ENCODE assay signal across 25 mouse cellular contexts in genomic region chr8:111967246-111967870, GRCm38 (mm10). TPM values are rescaled to one million over a fixed set of nuclear protein-coding genes. Genes with fewer than 3 reads are reported as not detected.
DNase-seq lines count a peak whose midpoint lies in the region; ATAC-seq lines count a peak whose summit lies in the region.
"Had no signal": no experiment of that assay in that cellular context is flagged by ENCODE, and none has a peak within 500 bp of the region (broad histone marks: within the 10 kb centered on the region; RNA-seq: fewer than 3 reads in every experiment).

No protein-coding gene starts in this region.

- no peak overlapping the region for H3K9ac ChIP-seq in liver, embryonic 13.5 days
- H3K9ac ChIP-seq: embryonic facial prominence, embryonic 15.5 days; heart, embryonic 12.5 days; hindbrain, embryonic 15.5 days; kidney, embryonic 15.5 days; limb, embryonic 13.5 days; lung, embryonic 15.5 days; midbrain, embryonic 12.5 days; neural tube, embryonic 13.5 days had no signal

- no peaks in the 10 kb centered on the region for H3K9me3 ChIP-seq in liver, embryonic 13.5 days (replicated peaks)
- H3K9me3 ChIP-seq: embryonic facial prominence, embryonic 15.5 days; heart, embryonic 12.5 days; hindbrain, embryonic 15.5 days; kidney, embryonic 15.5 days; limb, embryonic 13.5 days; lung, embryonic 15.5 days; midbrain, embryonic 12.5 days; neural tube, embryonic 13.5 days had no signal

- H3K4me2 ChIP-seq in liver, embryonic 13.5 days = no peak overlapping the region
- H3K4me2 ChIP-seq: embryonic facial prominence, embryonic 15.5 days; heart, embryonic 12.5 days; hindbrain, embryonic 15.5 days; kidney, embryonic 15.5 days; limb, embryonic 13.5 days; lung, embryonic 15.5 days; midbrain, embryonic 12.5 days; neural tube, embryonic 13.5 days had no signal

- no peak for ATAC-seq in CD4-positive, CD25-positive, alpha-beta regulatory T cell, adult 4 months
- ATAC-seq in common myeloid progenitor, adult 5-6 weeks (replicated peaks; ENCODE audit: low read depth, poor library complexity, severe bottlenecking) = peak; percentile 93
- ATAC-seq in liver, embryonic 13.5 days (ENCODE audit: low read depth) = peak; percentile 73
- ATAC-seq: intestine, postnatal 0 days had no signal

- H3K4me1 ChIP-seq in liver, embryonic 13.5 days (replicated peaks) = peaks cover 10% of the 10 kb centered on the region
- H3K4me1 ChIP-seq: hindbrain, embryonic 15.5 days; kidney, embryonic 15.5 days; lung, embryonic 15.5 days; midbrain, embryonic 12.5 days; neural tube, embryonic 13.5 days had no signal

- no peak overlapping the region for H3K4me3 ChIP-seq in liver, embryonic 13.5 days (replicated peaks)
- H3K4me3 ChIP-seq: embryonic facial prominence, embryonic 15.5 days; gastrocnemius, adult 2 months; heart, embryonic 12.5 days; hindbrain, embryonic 15.5 days; kidney, embryonic 15.5 days; limb, embryonic 13.5 days; lung, embryonic 15.5 days; midbrain, embryonic 12.5 days; neural tube, embryonic 13.5 days had no signal

- 22% methylated on average over 5 of the region's 5 CpGs for WGBS in liver, embryonic 13.5 days (ENCODE audit: insufficient replicate concordance)

- no peak overlapping the region for H3K27ac ChIP-seq in liver, embryonic 13.5 days
- H3K27ac ChIP-seq: embryonic facial prominence, embryonic 15.5 days; gastrocnemius, adult 2 months; hindbrain, embryonic 15.5 days; kidney, embryonic 15.5 days; limb, embryonic 13.5 days; lung, embryonic 15.5 days; macrophage; midbrain, embryonic 12.5 days; neural tube, embryonic 13.5 days had no signal

- peak; percentile 25 for DNase-seq in CD4-positive, CD25-positive, alpha-beta regulatory T cell, adult 2 months (ENCODE audit: low read depth, low spot score)
- DNase-seq in liver, embryonic 13.5 days = no peak
- peak; percentile 33 for DNase-seq in naive thymus-derived CD4-positive, alpha-beta T cell, adult 2 months (ENCODE audit: low read depth)
- DNase-seq in urinary bladder, postnatal 36 days (ENCODE audit: low spot score in 2 of 2) = no peak
- DNase-seq in cerebellum, adult 9-10 months = no peak
- no peak for DNase-seq in neural tube, embryonic 10.5 days (ENCODE audit: extremely low spot score, low spot score)
- DNase-seq: adrenal gland, adult 8-10 months; cerebellum, postnatal 25 days; gastrocnemius, adult 2 months; heart, postnatal 14 days; layer of hippocampus, postnatal 36 days; right cerebral cortex, adult 18-20 months had no signal

- no peaks in the 10 kb centered on the region for H3K27me3 ChIP-seq in liver, embryonic 13.5 days
- H3K27me3 ChIP-seq: embryonic facial prominence, embryonic 15.5 days; heart, embryonic 12.5 days; hindbrain, embryonic 15.5 days; kidney, embryonic 15.5 days; limb, embryonic 13.5 days; lung, embryonic 15.5 days; midbrain, embryonic 12.5 days; neural tube, embryonic 13.5 days had no signal

- peaks cover 12% of the 10 kb centered on the region; the same call in 1 of the 2 replicates for H3K36me3 ChIP-seq in liver, embryonic 13.5 days
- H3K36me3 ChIP-seq: hindbrain, embryonic 15.5 days had no signal

RNA-seq across cellular contexts. Expression of gene Adat1, which starts 24.7 kb away (rescaled TPM):
- 1 to 10 TPM; 7.9 to 8.7 TPM for polyA plus RNA-seq in CD4-positive, CD25-positive, alpha-beta regulatory T cell, adult 4 months (2017; shearing (Covaris generic))
- 3.8 and 6.0 TPM in 2 replicates for total RNA-seq in common myeloid progenitor, adult 5-6 weeks (2017)
- polyA plus RNA-seq in liver, embryonic 13.5 days (2015; fragmentation: Nextera tagmentation; extraction: Ambion mirVana) = 4.3 and 5.7 TPM in 2 replicates

RNA-seq across cellular contexts. Expression of gene Gabarapl2, which starts 26.9 kb away (rescaled TPM):
- polyA plus RNA-seq in CD4-positive, CD25-positive, alpha-beta regulatory T cell, adult 4 months (2017; shearing (Covaris generic)) = 100 to 1,000 TPM; 205 to 239 TPM
- 28.6 and 41.6 TPM in 2 replicates for total RNA-seq in common myeloid progenitor, adult 5-6 weeks (2017)
- polyA plus RNA-seq in liver, embryonic 13.5 days (2015; fragmentation: Nextera tagmentation; extraction: Ambion mirVana) = 185 and 197 TPM in 2 replicates

RNA-seq across cellular contexts. Expression of gene Tmem231, which starts 33.7 kb away (rescaled TPM):
- polyA plus RNA-seq in CD4-positive, CD25-positive, alpha-beta regulatory T cell, adult 4 months (2017; shearing (Covaris generic)) = 1 to 10 TPM; 2.5 to 3.5 TPM
- total RNA-seq in common myeloid progenitor, adult 5-6 weeks (2017) = 1.5 and 3.6 TPM in 2 replicates
- 2.1 and 2.6 TPM in 2 replicates for polyA plus RNA-seq in liver, embryonic 13.5 days (2015; fragmentation: Nextera tagmentation; extraction: Ambion mirVana)
- total RNA-seq: monocyte, adult 5-6 weeks had no signal

RNA-seq across cellular contexts. Expression of gene Kars, which starts 43.8 kb away (rescaled TPM):
- 100 to 1,000 TPM; 166 to 286 TPM for polyA plus RNA-seq in CD4-positive, CD25-positive, alpha-beta regulatory T cell, adult 4 months (2017; shearing (Covaris generic))
- 176 and 190 TPM in 2 replicates for total RNA-seq in common myeloid progenitor, adult 5-6 weeks (2017)
- polyA plus RNA-seq in liver, embryonic 13.5 days (2015; fragmentation: Nextera tagmentation; extraction: Ambion mirVana) = 126 and 140 TPM in 2 replicates

RNA-seq across cellular contexts. Expression of gene Terf2ip, which starts 43.8 kb away (rescaled TPM):
- 10 to 100 TPM in 1 of 2 experiments, 1 to 10 TPM in 1; 9.9 to 11.4 TPM for polyA plus RNA-seq in CD4-positive, CD25-positive, alpha-beta regulatory T cell, adult 4 months (2017; shearing (Covaris generic))
- 14.1 and 15.5 TPM in 2 replicates for total RNA-seq in common myeloid progenitor, adult 5-6 weeks (2017)
- polyA plus RNA-seq in liver, embryonic 13.5 days (2015; fragmentation: Nextera tagmentation; extraction: Ambion mirVana) = 7.2 and 7.8 TPM in 2 replicates

Comparison
In these comparisons a context has a peak if more than half of its experiments do, and no peak if none do; other contexts are left out.
1. DNase-seq: peak in CD4-positive, CD25-positive, alpha-beta regulatory T cell, adult 2 months (single experiment) and naive thymus-derived CD4-positive, alpha-beta T cell, adult 2 months (single experiment); none in liver, embryonic 13.5 days (single experiment), urinary bladder, postnatal 36 days (0 of 2), cerebellum, adult 9-10 months (single experiment) and neural tube, embryonic 10.5 days (single experiment).